Mouse (Mus musculus) cerebellum, adult 2 months (tissue): Measurements from ENCODE around the gene Agpat2. TPM values are rescaled to one million over a fixed set of nuclear protein-coding genes. Genes with fewer than 3 reads are reported as not detected.
A peak's percentile ranks its signal among the peaks of the same experiment; 100 is the strongest.

ENCODE experiments used
- DNase-seq, 2 experiments: peaks; one replicate each; pipeline ENCODE4 v3.0.0; 2021
- H3K27ac ChIP-seq: fragments of 200-500 bp; 2 replicates; pipeline ENCODE4 v1.5.1; 2012; ENCODE audit warnings: low read length, control low read depth, inconsistent platforms; ENCODE audit not compliant: insufficient read depth
- H3K27me3 ChIP-seq: fragments of 200-500 bp; 2 replicates; pipeline ENCODE4 v1.6.1; 2012; ENCODE audit warnings: inconsistent platforms, mild to moderate bottlenecking, low read length, moderate library complexity; ENCODE audit not compliant: control insufficient read depth, insufficient read depth
- H3K4me1 ChIP-seq: fragments of 200-500 bp; 2 replicates; pipeline ENCODE4 v1.6.1; 2011; ENCODE audit warnings: low read length; ENCODE audit not compliant: control insufficient read depth, insufficient read depth
- H3K4me3 ChIP-seq: fragments of 200-500 bp; replicated peaks from 2 replicates; pipeline ENCODE3; 2011; ENCODE audit warnings: mild to moderate bottlenecking, low read depth, low read length, control low read depth; ENCODE audit not compliant: insufficient read depth
- CTCF ChIP-seq: fragments of 200-500 bp; IDR thresholded peaks from 2 replicates; pipeline ENCODE4 v1.5.1; 2011; ENCODE audit warnings: low read depth, mild to moderate bottlenecking, control low read depth, low read length, moderate library complexity, borderline replicate concordance; ENCODE audit not compliant: insufficient read depth
- POLR2A ChIP-seq: fragments of 200-500 bp; IDR thresholded peaks from 2 replicates; pipeline ENCODE4 v1.6.1; 2011; ENCODE audit warnings: low read length, control low read depth, borderline replicate concordance; ENCODE audit not compliant: insufficient read depth
- WGBS: fragments of 180-500 bp; shearing (Covaris S2); methylation state at CpG from one replicate; pipeline ENCODE4 v1.1.7; 2018; 5-methylcytosine and 5-hydroxymethylcytosine counted together
- polyA plus RNA-seq: library from polyadenylated mRNA; depleted of rRNA; stranded (reverse); fragments of >200 nt; gene quantifications from 2 replicates; pipeline ENCODE4 v1.2.3, GENCODE M21; 2012

Gene Agpat2
- polyA plus RNA-seq, 1 experiment: 2.6 TPM

DNA sequence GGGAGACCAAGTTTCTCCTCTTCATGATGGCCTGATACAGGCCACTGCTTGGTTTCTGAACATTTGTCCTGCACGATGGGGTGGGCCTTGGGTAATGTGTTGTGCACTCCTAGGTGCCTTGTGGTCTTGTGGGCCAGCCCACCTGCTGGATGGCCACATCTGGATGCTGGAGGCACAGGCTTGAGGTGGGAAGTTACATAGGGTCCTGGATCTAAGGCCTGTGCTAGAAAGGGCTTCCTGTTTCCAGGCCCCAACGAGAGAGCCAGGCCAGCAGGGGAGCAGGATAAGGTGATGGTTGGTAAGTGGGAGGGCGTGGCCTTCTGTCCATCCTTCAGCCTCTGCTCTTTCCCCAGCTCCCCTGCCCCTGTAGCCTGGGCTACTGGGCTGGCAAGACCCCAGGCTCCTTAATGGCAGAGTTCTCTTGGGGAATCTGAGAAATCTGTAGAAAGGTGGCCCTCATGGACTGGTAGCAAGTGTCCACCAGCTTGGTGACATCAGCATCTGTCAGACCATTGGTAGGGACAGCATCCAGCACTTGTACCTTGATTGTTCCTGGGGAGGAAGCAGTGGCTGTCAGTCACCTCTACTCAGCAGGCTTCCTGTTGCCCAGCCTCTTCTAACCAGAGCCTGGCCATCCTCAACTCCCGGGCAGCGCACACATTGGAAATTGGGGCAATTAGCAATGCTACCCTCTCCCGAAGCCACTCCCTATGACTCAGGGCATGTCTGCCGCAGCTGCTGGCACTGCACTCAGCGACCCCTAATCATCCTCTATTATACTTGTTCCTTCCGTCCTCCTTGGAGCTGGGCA, 10.8 kb downstream of the Agpat2 start:
- Histone ChIP-seq H3K4me3 (no peak overlapping the region), H3K27ac (no peak overlapping the region), H3K4me1 (no peaks in the 10 kb centered on the region), H3K27me3 (no peaks in the 10 kb centered on the region)
- DNase-seq: no peak
- WGBS: 70% methylated on average over 9 of the region's 9 CpGs
- no peak for TF ChIP-seq CTCF
- TF ChIP-seq POLR2A: no peak

GRCm38 (mm10) chr2:26591416-26591815, 12.8 kb downstream of the Agpat2 start:
- WGBS: 41% methylated on average over 12 of the region's 12 CpGs
- Histone ChIP-seq H3K27ac (no peak overlapping the region), H3K4me3 (no peak overlapping the region), H3K4me1 (no peaks in the 10 kb centered on the region), H3K27me3 (no peaks in the 10 kb centered on the region)
- no peak for DNase-seq
- TF ChIP-seq CTCF (no peak), POLR2A (no peak)

DNA sequence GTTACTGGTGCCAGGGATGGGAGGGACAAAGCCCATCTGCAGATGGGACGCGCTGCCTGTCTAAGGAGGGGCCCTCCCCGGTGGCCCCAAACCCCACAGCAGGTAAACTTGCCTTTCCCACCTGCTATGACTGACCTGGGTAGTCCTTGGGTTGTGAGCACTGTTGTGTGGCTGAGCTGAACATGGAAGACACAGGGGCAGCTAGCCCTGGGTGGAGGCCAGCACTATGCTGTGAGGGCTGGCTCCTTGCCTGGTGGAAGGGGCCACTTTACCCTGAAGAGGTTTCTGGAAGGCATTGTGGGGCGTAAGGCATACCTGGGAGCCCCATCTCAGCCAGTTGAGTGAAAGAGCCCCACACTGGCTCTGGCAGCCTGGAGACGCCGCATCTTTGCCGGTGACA, 13.3 kb downstream of the Agpat2 start:
- Histone ChIP-seq H3K27ac (no peak overlapping the region), H3K4me3 (no peak overlapping the region), H3K27me3 (no peaks in the 10 kb centered on the region), H3K4me1 (no peaks in the 10 kb centered on the region)
- no peak for TF ChIP-seq POLR2A
- TF ChIP-seq CTCF: no peak
- 30% methylated on average over 7 of the region's 7 CpGs for WGBS
- DNase-seq: no peak

- TF ChIP-seq POLR2A: no peak
- no peak for TF ChIP-seq CTCF
- DNase-seq: no peak
- no peak overlapping the region for H3K27ac ChIP-seq
- no peaks in the 10 kb centered on the region for H3K27me3 ChIP-seq
- WGBS: 93% methylated on average over 7 of the region's 7 CpGs
- H3K4me1 ChIP-seq: peaks cover 2% of the 10 kb centered on the region; the same call in 1 of the 2 replicates
- H3K4me3 ChIP-seq: no peak overlapping the region
Measured at GRCm38 (mm10) chr2:26590282-26590681, 13.9 kb downstream of the Agpat2 start.

GRCm38 (mm10) chr2:26589284-26589683, 14.9 kb downstream of the Agpat2 start:
- no peak for DNase-seq
- TF ChIP-seq POLR2A (no peak), CTCF (no peak)
- WGBS: 93% methylated on average over 10 of the region's 10 CpGs
- Histone ChIP-seq H3K27me3 (no peaks in the 10 kb centered on the region), H3K4me1 (peaks cover 2% of the 10 kb centered on the region; the same call in 1 of the 2 replicates), H3K27ac (no peak overlapping the region), H3K4me3 (no peak overlapping the region)

DNA sequence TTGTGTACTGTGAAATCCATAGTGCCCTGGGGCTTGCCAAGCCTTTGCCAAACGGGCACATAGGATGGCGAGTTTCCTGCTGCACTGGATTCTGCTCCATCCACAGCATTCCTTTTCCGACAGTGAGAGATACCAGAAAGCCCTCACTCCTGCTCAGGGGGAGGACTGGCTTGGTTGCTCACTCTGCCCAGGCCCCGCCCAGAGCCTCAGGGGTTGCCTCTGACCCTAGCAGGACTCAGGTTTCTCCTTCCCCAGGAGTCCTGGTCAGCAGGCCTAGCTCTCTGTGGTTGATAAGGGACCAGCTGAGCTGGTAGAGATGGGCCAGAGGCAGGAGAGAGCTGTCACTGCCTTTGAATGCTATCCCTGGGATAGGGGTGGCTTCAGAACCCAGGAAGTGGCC, 15.6 kb downstream of the Agpat2 start:
- Histone ChIP-seq H3K27ac (no peak overlapping the region), H3K4me3 (no peak overlapping the region), H3K4me1 (peaks cover 2% of the 10 kb centered on the region; the same call in 1 of the 2 replicates), H3K27me3 (no peaks in the 10 kb centered on the region)
- no peak for DNase-seq
- no peak for TF ChIP-seq POLR2A
- 68% methylated on average over 4 of the region's 4 CpGs for WGBS

DNA sequence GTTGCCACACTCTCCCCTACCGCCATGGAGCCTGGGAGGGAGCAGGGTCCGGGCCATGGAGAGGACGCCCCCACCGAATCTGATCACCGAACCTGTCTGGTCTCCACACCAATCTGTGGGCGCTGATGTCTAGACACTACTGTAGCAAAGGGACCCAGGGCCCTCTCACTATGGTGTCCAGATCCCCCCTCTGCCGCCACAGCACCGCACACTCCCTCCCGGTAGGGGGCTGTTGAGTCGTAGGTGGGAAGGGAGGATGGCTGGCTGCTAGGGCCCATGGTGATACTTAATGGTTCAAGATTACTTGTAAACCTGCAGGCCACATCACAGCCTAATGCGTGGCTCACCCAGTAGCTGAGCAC, 17.2 kb downstream of the Agpat2 start:
- no peak for DNase-seq
- H3K27ac ChIP-seq: no peak overlapping the region
- TF ChIP-seq CTCF (no peak), POLR2A (no peak)
- H3K4me3 ChIP-seq: peak overlapping the region; percentile 65
- 13% methylated on average over 11 of the region's 11 CpGs for WGBS
- peaks cover 2% of the 10 kb centered on the region; the same call in 1 of the 2 replicates for H3K4me1 ChIP-seq
- no peaks in the 10 kb centered on the region for H3K27me3 ChIP-seq

DNA sequence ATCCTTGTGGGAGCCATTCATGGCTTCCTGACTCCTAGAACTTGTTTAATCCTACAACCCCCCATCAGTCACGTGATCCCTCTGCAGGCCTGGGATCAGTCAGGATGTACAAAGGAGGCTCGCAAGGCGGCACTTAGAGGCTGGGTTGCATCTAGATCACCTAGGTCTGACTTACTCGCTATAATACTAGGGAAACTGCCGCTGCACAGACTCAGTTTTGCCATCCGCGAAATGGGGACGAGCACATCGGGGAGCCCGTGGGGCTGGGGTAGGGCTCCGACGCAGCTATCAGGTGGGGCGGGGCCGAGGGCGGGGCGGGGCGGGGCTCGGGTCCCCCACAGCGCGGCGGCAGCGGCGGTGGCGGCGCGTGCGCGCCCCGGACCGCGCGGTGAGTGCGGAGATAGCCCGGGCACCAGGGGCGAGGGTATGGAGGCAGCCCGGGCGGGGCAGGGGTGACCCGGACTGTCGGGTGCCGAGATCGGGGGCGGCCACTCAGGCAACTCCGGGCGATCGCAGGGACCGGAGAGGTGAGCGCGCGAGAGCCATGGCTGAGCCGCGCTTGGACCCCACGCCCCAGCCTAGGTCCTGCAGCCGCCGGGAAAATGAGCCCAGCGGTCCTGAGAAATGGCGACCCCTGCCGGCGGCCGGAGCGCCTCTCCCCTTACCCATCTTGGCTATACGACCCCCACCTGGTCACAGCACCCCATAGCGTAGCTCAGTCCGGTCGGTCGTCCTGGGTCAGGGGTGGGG, 17.7 kb downstream of the Agpat2 start, which contains the start of gene Gm20532:
Gene Gm20532 (plus strand): TSS at position 346 of the 750 bp plus-strand sequence.
- DNase-seq: peak; percentile 61 to 74
- H3K4me3 ChIP-seq: peak within 1 kb of the TSS; percentile 65
- TF ChIP-seq POLR2A: no peak
- peak; percentile 64 for TF ChIP-seq CTCF
- H3K27ac ChIP-seq: no peak within 1 kb of the TSS
- H3K4me1 ChIP-seq: peaks cover 2% of the 10 kb centered on the region; the same call in 1 of the 2 replicates
- under 1% methylated on average over 63 of the region's 65 CpGs for WGBS
- H3K27me3 ChIP-seq: no peaks in the 10 kb centered on the region

- H3K4me1 ChIP-seq: peaks cover 2% of the 10 kb centered on the region; the same call in 1 of the 2 replicates
- DNase-seq: peak in 1 of 2 experiments; percentile 22
- 19% methylated on average over 6 of the region's 6 CpGs for whole genome bisulfite sequencing
- no peak overlapping the region for H3K27ac ChIP-seq
- TF ChIP-seq CTCF (no peak), POLR2A (no peak)
- no peaks in the 10 kb centered on the region for H3K27me3 ChIP-seq
- no peak overlapping the region for H3K4me3 ChIP-seq
Measured at GRCm38 (mm10) chr2:26585713-26586112, 18.5 kb downstream of the Agpat2 start.
